Mouse (Mus musculus) macrophage (primary cell): ENCODE results near the gene Vamp2. TPM values are rescaled to one million over a fixed set of nuclear protein-coding genes. Genes with fewer than 3 reads are reported as not detected.

ENCODE experiments used
- H3K27ac ChIP-seq: fragments of 350-480 bp; formaldehyde crosslinking; 2 replicates; pipeline ENCODE4 v1.9.0; 2021
- H3K36me3 ChIP-seq: fragments of 350-480 bp; formaldehyde crosslinking; 2 replicates; pipeline ENCODE4 v1.9.0; 2021; ENCODE audit errors: inconsistent target
- H3K4me3 ChIP-seq: fragments of 350-480 bp; formaldehyde crosslinking; 2 replicates; pipeline ENCODE4 v1.9.0; 2021; ENCODE audit errors: inconsistent target
- H3K79me2 ChIP-seq: fragments of 350-480 bp; formaldehyde crosslinking; 2 replicates; pipeline ENCODE4 v1.9.0; 2021; ENCODE audit errors: inconsistent target
- WGBS: methylation state at CpG from one replicate; pipeline ENCODE4 v1.1.7; 2026; ENCODE audit warnings: inconsistent platforms; ENCODE audit not compliant: missing documents; 5-methylcytosine and 5-hydroxymethylcytosine counted together
- polyA plus RNA-seq: library from polyadenylated mRNA; stranded (reverse); fragments of 250-400 nt; gene quantifications from 3 replicates; pipeline ENCODE4 v1.2.4, GENCODE M21; 2018; ENCODE audit warnings: inconsistent platforms
- total RNA-seq, 78 experiments: library from RNA; depleted of rRNA; stranded (reverse); fragments of 250-400 nt; gene quantifications; 1 replicate in 9 of 78; 2 replicates in 24 of 78; 3 replicates in 43 of 78; 4 replicates in 2 of 78; pipeline ENCODE4 v1.2.4; 2018; ENCODE audit warnings: inconsistent platforms in 56 of 78

Vamp2 gene
- total RNA-seq (2018; cell fraction: chromatin; rRNA removed) = 100 to 1,000 TPM in 20 of 26 experiments, 10 to 100 TPM in 6; 79.4 to 259 (median 167) TPM
- total RNA-seq (2018; cell fraction: cytosol; rRNA removed) = 10 to 100 TPM; 20.1 to 40.4 (median 26.4) TPM
- total RNA-seq (2018; cell fraction: nucleus; rRNA removed) = 100 to 1,000 TPM in 24 of 26 experiments, 10 to 100 TPM in 2; 83.9 to 283 (median 140) TPM
- polyA plus RNA-seq = 23.6 to 47.7 TPM (median 36.7 TPM) in 3 replicates

- WGBS = 1% methylated on average over 62 of the region's 67 CpGs
- H3K27ac ChIP-seq = peak within 1 kb of the TSS; percentile 40; the same call in 1 of the 2 replicates
- H3K36me3 ChIP-seq = peaks cover 5% of the 10 kb centered on the region; the same call in 1 of the 2 replicates
Observed at GRCm38 (mm10) chr11:69088103-69088855, at the start of gene Vamp2. TSS of gene Vamp2 (plus strand) at chr11:69088490.

DNA sequence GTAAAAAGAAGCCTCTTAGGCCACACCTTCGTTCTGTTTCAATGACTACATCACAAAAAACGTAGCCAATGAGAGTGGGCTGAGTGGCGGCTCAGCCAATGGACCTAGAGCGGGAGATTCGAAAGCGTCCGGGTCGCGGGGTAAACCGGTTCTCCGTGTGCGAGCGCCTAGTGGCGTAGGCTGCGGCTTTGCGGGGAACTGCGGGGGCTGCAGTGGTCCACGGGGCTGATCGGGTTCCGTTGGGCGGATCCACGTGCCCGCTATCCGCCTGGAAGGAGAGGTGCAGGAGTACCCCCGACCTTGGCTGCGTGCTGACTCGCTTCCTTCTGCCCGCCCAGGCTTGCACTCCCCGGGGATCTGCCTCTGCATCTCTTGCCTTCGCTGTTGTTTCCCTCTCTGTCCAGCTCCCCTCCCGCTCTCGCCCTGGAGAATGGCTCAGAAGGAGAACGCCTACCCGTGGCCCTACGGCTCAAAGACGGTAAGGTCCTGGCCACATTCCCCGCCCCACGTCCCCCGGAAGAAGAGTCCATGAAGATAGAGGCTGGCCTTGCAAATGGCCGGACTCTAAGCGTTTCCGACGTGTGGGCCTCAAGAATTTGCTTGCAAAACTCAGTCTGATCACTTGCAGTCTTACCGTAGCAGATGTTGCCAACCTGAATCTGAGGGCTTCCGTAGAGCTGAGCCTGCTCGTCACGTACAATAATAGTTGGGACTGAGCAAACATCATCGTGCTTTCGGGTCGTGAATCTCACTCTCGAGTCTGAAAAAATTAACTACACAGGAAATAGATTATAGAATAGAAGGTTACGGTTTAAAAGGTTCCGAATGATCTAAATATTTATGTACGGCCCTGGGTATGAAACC lies 42.5 kb upstream of the Vamp2 start, which contains the start of gene Aurkb:
Gene Aurkb, plus strand, starts transcription at position 117 of the 864 bp plus-strand sequence.
- under 1% methylated on average over 54 of the region's 54 CpGs for WGBS
- Histone ChIP-seq H3K4me3 (peak within 1 kb of the TSS; percentile 79), H3K27ac (peak within 1 kb of the TSS; percentile 86), H3K79me2 (peaks cover 48% of the 10 kb centered on the region), H3K36me3 (no peaks in the 10 kb centered on the region)

More at GRCm38 (mm10) chr11:69088103-69088855, at the start of gene Vamp2:
- Histone ChIP-seq H3K79me2 (peaks cover 29% of the 10 kb centered on the region), H3K4me3 (peak within 1 kb of the TSS; percentile 74)

DNA sequence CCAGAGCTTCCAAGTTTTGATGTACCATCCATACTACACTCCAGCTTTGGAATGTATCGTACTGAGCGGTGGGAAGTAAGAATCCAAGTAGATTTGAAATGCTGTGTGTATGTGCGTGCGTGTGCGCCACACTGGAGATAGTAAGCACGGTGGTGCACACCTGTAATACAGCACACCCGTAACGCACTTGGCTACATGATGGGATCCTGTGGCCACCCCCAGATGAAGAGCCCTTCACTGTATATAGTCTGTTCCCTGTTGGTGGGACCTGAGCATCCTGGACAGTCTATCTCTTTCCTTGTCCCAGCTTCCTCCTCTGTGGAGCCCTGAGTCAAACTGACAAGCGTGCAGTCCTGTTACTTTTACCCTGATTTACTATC lies 41.9 kb upstream of the Vamp2 start:
- peak overlapping the region; percentile 79 for H3K4me3 ChIP-seq
- peak overlapping the region; percentile 86 for H3K27ac ChIP-seq
- 32% methylated on average over 9 of the region's 9 CpGs for WGBS
- no peaks in the 10 kb centered on the region for H3K36me3 ChIP-seq
- H3K79me2 ChIP-seq = peaks cover 49% of the 10 kb centered on the region

GRCm38 (mm10) chr11:69047592-69047991 lies 40.7 kb upstream of the Vamp2 start:
- Histone ChIP-seq H3K27ac (no peak overlapping the region), H3K36me3 (no peaks in the 10 kb centered on the region), H3K79me2 (peaks cover 49% of the 10 kb centered on the region), H3K4me3 (no peak overlapping the region)
- WGBS = 95% methylated on average over 11 of the region's 12 CpGs

- H3K4me3 ChIP-seq = no peak overlapping the region
- no peaks in the 10 kb centered on the region for H3K36me3 ChIP-seq
- 93% methylated on average over 14 of the region's 14 CpGs for WGBS
- H3K79me2 ChIP-seq = peaks cover 49% of the 10 kb centered on the region
- H3K27ac ChIP-seq = no peak overlapping the region
Observed at GRCm38 (mm10) chr11:69048151-69048550, 40.1 kb upstream of the Vamp2 start.

DNA sequence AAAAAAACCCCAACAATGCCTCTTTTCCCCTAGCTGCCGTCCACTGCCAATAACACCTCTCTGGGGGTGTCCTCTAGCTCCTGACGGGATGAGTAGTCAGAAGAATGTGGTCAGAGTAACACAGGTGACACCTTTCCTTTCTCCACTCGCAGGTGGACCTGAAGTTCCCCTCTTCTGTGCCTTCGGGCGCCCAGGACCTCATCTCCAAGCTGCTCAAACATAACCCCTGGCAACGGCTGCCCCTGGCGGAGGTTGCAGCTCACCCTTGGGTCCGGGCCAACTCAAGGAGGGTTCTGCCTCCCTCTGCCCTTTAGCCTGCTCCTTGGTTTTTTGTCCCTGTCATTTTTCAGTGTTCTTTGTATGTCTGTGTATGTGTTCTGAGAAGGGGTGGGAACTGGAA lies 37.5 kb upstream of the Vamp2 start:
- Histone ChIP-seq H3K4me3 (no peak overlapping the region), H3K27ac (no peak overlapping the region), H3K36me3 (no peaks in the 10 kb centered on the region), H3K79me2 (peaks cover 49% of the 10 kb centered on the region)
- 99% methylated on average over 8 of the region's 8 CpGs for WGBS

GRCm38 (mm10) chr11:69051771-69052170 lies 36.5 kb upstream of the Vamp2 start:
- Histone ChIP-seq H3K79me2 (peaks cover 41% of the 10 kb centered on the region), H3K27ac (no peak overlapping the region), H3K4me3 (no peak overlapping the region), H3K36me3 (no peaks in the 10 kb centered on the region)
- WGBS = 96% methylated on average over 4 of the region's 4 CpGs

- no peaks in the 10 kb centered on the region for H3K36me3 ChIP-seq
- WGBS = 88% methylated on average over 2 of the region's 2 CpGs
Observed at GRCm38 (mm10) chr11:69052824-69053421, 35.4 kb upstream of the Vamp2 start.

GRCm38 (mm10) chr11:69053848-69054247 lies 34.4 kb upstream of the Vamp2 start:
- H3K79me2 ChIP-seq = peaks cover 29% of the 10 kb centered on the region
- WGBS = 46% methylated on average over 3 of the region's 3 CpGs
- H3K36me3 ChIP-seq = no peaks in the 10 kb centered on the region
- H3K4me3 ChIP-seq = no peak overlapping the region
- no peak overlapping the region for H3K27ac ChIP-seq

More at GRCm38 (mm10) chr11:69052824-69053421, 35.4 kb upstream of the Vamp2 start:
- peaks cover 37% of the 10 kb centered on the region for H3K79me2 ChIP-seq
- H3K27ac ChIP-seq = no peak overlapping the region
- no peak overlapping the region for H3K4me3 ChIP-seq

DNA sequence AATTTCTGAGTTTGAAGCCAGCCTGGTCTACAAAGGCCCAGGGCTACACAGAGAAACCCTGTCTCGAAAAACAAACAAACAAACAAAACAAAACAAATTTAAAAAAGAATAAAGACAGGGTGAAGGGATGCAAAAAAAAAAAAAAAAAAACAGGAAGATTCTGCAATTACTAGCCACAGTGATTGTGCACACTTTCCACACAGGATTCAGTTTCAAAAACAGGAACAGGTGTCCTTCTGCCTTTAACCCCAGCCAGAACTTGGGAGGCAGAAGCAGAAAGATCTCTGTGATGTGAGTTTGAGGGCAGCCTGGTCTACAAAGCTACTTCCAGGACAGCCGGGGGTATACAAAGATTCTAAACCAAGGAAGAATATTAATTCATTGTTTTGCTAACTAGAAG lies 30.0 kb upstream of the Vamp2 start:
- Histone ChIP-seq H3K79me2 (peaks cover 28% of the 10 kb centered on the region; the same call in 1 of the 2 replicates), H3K4me3 (peak overlapping the region; percentile 88), H3K36me3 (no peaks in the 10 kb centered on the region), H3K27ac (peak overlapping the region; percentile 80)
- 51% methylated on average over 2 of the region's 2 CpGs for WGBS

DNA sequence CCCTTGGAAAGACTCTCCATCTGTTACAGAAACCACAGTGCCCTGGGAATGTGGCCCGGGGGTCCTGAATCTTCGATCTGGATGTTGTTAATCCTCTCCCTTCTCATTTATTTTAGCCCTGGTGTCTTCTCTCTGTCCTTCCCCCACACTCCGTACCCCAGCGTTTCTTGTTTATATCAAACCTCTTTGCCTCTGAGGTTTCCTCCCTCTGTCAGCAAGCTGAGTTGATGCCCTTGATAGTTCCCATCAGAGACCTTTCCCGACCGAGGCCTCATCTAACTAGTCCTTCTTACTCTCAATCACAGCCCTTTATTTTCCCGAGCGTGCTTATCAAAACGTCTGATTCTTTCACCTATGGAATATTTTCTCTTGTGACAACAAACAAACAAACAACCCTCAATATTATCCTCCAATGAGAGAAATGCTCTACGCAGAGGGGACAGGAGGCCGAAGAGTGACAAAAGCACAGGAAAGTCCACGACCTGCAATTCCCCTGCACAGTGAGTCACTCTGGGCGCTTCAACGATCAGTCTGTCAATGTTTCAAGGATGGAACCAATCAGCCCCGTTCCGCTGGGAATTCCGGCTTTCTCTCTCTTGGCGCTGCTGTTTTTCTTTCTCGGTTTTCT lies 29.4 kb upstream of the Vamp2 start:
- H3K36me3 ChIP-seq = no peaks in the 10 kb centered on the region
- peak overlapping the region; percentile 88 for H3K4me3 ChIP-seq
- peaks cover 28% of the 10 kb centered on the region; the same call in 1 of the 2 replicates for H3K79me2 ChIP-seq
- peak overlapping the region; percentile 80 for H3K27ac ChIP-seq
- WGBS = under 1% methylated on average over 18 of the region's 19 CpGs

GRCm38 (mm10) chr11:69059357-69059974 lies 28.8 kb upstream of the Vamp2 start, which contains the start of gene Borcs6:
TSS of gene Borcs6 (plus strand) at chr11:69059717.
- peaks cover 28% of the 10 kb centered on the region; the same call in 1 of the 2 replicates for H3K79me2 ChIP-seq
- peak within 1 kb of the TSS; percentile 80 for H3K27ac ChIP-seq
- H3K36me3 ChIP-seq = no peaks in the 10 kb centered on the region
- H3K4me3 ChIP-seq = peak within 1 kb of the TSS; percentile 88
- 1% methylated on average over 43 of the region's 64 CpGs for WGBS

- 1% methylated on average over 44 of the region's 49 CpGs for WGBS
- peaks cover 28% of the 10 kb centered on the region; the same call in 1 of the 2 replicates for H3K79me2 ChIP-seq
- no peaks in the 10 kb centered on the region for H3K36me3 ChIP-seq
- H3K4me3 ChIP-seq = peak overlapping the region; percentile 64
- peak overlapping the region; percentile 57 for H3K27ac ChIP-seq
Observed at GRCm38 (mm10) chr11:69059975-69060411, 28.3 kb upstream of the Vamp2 start.
